Mouse (Mus musculus): ENCODE data around the gene Dnm3.
A peak's percentile ranks its signal among the peaks of the same experiment; 100 is the strongest.

DNA sequence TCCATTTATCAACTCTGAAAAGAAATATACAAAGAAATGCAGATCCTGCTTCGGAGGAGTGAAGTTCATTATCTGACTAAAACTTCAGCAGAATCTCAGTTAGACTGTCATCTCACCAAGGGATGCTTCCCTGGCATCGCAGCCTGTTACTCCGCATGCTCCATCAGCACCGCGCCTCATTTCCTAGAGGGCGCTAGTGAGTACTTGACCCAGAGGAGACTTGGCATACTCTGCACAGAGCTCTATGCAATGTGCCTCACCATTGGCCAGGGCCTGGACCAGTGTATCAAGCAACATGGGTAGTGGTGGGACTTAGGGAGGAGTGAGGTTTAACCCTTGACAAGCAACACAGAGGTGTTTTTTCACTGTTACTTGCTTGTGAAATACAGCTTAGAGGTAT, 190.9 kb downstream of the Dnm3 start:
- TF ChIP-seq CTCF (IDR thresholded peaks at IDR 0.05; ENCODE audit: insufficient read depth, low read length) (peak; percentile 33; the same call in 1 of the 2 replicates), POLR2A (IDR thresholded peaks at IDR 0.05; ENCODE audit: borderline replicate concordance, extremely low read depth, low read depth, low read length) (no peak)

Data from lung, adult 2 months (tissue).